Mouse (Mus musculus): Measurements from ENCODE around the gene Gpr25. TPM values are rescaled to one million over a fixed set of nuclear protein-coding genes. Genes with fewer than 3 reads are reported as not detected.

Gene Gpr25
- not detected for total RNA-seq (2021)
- long read RNA-seq, experiment 1: 0 reads
- long read RNA-seq, experiment 2: 0 reads

DNA sequence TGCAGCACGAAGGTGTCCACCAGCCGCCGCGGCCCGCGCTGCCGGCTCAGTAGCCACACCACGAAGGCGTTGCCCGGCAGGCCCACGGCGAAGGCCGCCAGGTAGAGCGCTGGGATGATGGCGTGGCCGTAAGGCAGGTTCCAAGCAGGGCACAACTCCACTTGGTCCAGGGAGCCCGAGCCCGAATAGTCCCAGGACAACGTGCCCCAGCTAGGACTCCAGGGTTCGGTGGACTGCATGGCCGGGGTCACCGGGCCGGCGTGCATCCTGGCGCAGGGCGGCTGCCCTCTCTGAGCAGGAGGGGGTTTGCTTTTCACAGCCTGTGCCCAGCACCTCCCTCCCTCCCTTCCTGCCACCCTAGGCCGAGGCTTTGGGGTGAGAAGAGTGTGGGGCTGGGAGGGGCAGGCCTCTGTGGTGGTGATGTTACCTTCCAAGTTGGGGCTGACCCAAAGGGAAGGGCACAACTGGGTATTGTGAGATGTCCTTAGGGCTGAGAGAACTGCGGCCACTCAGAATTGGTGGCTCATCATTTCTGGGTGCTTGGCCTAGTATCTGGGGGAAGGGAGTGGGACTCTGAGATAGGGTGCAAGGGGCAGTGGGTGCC is at the start of gene Gpr25:
TSS of gene Gpr25 (minus strand) at position 239 of the 604 bp plus-strand sequence.
- DNase-seq: no peak

DNA sequence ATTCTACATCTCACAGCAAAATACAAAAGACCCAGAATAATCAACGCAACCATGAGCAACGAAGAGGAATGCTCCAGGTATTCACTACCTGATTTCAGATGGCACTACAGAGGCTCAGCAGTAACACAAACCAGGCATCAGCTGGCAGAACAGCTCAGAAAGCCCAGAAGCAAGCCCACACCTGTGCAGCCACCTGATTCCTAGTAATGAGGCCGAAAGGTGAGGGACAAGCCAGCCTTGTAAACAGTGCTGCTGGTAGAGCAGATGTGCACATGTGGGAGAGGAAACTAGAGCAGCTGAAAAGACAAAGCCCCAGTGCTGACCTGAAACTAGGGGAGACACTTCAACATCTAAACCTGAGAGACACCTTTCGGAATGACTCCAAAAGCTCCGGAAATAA is 48.5 kb upstream of the Gpr25 start:
- no peak for DNase-seq

DNA sequence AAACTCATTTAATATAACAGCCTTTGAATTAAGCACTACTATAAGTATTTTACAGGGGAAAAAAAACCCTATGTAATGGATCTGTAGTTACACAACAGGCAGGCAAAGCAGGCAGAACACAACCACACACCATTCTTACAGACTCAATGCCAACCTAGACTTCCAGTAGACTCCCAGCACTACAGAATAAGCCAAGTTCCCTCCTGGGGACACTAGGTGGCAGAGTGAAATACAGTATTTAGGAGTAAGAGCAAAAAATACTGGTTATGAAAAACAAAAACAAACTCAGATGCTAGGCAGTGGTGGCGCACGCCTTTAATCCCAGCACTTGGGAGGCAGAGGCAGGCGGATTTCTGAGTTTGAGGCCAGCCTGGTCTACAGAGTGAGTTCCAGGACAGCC is 45.8 kb upstream of the Gpr25 start:
- peak; percentile 28 to 63 for DNase-seq

DNA sequence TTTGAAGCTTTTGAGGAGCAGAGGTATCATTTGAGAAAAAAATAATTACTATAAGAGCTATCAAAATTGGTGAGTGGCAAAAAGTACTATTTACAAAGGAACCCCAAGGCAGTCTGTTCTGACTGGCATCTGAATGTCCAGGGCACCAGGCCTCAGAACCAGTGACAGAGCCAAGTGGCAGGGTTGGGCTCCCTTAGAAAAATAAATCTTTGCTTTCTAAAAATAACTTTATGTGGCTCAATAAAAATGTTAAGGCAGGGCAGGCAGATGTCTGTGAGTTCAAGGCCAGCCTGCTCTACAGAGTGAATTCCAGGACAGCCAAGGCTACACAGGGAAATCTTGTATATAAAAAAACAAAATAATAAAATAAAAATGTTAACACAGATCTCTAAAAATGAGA is 33.3 kb upstream of the Gpr25 start:
- peak in 1 of 2 experiments; percentile 29 for DNase-seq

DNA sequence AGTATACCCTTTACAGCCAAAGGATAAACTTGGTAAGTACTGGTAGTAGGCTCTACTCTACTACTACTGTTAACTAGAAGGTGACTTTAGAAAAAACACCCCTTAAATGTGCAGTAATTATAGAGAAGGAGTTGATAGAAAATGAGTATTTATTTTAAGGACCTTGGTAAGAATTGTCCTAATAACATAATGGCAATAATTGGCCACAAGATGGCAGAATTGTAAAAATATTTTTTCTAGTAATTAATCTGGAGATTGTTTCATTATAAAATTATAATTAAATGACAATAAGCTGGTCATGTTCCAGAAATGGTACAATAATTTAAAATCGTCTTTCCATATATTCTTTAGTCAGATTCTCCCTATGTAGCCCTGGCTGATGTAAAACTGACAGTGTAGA is 29.1 kb upstream of the Gpr25 start:
- DNase-seq: no peak

DNA sequence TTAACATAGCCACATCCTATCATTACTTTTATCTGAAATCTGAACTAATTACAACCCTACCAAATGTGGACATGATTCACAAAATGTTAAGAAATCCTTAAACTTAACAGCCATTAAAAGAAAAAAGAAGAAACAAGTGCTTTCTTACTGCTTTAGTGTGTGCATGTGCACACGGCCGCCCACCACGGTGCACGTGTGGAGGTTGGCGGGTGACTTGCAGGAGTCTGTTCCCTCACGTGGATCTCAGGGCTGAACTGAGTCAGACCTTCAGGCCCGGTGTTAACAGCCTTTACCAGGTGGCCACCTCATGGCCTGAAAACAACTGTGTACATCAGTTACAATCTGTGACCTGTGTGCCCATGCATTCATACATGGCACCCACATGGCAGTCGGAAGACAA is 16.7 kb upstream of the Gpr25 start:
- DNase-seq: no peak

DNA sequence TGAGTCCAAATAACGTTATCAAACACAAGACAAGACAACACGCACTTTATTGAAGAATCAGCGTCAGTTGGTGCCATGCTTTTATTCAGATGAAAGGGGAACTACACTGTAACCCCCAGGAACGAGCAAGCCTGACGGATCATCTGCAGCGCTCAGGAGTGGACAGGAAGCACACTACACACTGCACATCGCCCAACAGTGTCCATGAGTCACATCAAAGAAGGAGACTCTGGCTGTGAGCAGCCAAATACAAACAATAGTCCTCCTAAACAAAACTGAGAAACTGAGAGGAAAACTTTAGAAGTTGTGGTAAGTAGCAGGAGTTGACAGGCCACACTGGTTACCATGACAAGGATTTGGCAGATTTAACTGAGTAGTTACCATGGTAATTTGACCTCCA is 7.6 kb upstream of the Gpr25 start:
- no peak for DNase-seq

DNA sequence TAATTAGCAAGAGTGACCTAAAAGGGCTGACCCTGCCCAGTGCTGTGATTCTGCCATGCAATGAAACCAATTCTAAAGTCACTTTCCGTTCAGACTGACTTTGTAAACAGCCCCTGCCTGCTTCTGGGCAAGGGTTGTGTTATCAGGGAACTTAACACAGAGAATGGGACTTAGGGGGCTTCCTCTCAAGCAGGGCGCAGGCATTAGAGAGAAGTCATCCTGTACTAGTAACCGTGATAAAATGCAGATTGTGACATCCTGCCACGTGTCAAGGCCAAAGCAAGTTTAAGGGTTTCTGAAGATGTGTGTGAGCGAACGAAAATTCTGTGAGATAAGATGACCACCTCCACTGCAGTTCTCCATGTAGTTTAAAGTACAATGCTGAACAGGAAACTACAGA is 5.5 kb upstream of the Gpr25 start:
- no peak for DNase-seq

DNA sequence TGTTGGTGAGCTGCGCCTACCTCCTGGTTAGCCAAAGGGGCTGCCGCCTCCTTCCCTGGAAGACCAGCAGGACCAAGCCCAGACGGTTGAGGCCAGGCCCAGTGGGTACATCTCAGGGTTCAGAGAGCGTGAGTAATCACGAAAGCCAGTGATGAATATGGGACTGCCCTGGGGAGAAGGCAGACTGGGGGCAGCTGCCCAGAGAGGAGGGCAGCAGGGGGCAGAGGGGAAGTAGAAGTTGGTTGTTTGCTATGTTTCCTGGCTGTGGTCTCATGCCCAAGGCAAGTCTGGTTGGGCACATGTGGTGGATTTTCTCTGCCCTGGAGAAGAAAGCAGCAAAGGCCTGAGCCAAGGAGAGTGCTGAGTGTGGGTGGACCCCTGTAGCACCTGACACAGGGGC is 2.7 kb upstream of the Gpr25 start:
- no peak for DNase-seq

DNA sequence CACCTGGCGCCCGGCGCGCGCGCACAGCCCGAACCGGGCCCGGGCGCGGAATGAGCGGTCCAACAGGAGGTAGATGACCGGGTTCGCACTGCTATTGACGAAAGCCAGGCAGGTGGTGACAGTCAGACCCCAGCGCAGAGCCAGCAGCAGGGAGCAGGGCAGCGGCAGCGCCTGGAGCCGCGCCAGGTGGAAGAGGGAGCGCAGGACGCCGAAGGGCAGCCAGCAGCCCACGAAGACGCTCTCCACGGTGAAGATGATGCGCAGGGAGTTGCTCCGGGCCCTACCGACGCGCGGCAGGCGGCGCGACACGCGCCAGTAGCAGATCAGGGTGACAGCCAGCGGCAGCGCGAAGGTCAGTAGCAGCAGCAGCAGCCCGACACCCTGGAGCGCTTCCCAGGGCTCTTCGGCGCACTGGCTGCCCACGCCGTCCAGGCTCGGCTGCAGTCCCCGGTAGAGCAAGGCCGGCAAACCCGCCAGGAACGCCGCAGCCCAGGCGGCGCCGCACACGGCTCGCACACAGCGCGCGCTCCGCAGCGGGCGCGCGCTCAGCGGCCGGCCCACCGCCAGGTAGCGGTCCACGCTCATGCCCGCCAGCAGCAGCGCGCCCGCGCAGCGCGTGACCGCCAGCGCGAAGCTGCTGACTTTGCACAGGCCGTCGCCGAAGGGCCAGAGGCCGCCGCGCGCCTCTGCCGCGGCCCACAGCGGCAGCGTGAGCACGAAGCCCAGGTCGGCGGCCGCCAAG is 609 bp downstream of the Gpr25 start:
- DNase-seq: peak; percentile 66 to 69

DNA sequence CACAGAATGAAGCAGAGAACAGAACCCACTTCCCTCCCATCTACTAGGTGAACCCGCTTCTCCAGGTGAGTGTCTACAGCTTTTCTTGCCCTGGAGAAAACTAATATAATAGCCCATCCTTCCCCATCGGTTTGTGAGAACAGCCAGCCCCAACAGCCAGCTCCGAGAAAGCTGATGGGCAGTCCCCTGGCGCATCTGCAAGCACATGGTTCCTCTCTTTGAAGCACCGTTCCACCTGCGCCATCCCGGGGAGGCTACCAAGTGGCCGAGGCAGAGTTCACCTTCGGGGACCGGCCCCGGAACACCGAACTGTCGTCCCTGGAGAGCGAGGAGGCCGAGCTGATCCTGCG is 1.2 kb downstream of the Gpr25 start:
- DNase-seq: no peak

DNA sequence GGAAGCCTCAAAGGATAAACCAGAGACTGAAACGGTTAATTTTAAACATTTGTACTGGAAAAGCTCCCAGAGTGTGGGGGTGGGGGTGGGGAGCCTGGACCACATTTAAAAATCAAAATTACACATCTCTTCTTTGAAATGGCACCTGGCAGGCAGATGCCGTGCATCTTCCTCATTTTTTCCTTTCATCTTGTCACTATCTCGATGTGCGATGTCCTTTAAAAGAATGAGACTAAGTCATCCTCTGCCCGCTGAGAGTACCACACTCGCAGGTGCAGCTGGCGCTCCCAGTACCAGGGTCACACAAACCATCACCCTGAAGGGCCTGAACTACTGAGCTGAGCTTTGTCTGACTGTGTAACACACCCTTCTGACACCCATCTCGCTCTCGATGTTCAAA is 2.2 kb downstream of the Gpr25 start:
- DNase-seq: no peak

DNA sequence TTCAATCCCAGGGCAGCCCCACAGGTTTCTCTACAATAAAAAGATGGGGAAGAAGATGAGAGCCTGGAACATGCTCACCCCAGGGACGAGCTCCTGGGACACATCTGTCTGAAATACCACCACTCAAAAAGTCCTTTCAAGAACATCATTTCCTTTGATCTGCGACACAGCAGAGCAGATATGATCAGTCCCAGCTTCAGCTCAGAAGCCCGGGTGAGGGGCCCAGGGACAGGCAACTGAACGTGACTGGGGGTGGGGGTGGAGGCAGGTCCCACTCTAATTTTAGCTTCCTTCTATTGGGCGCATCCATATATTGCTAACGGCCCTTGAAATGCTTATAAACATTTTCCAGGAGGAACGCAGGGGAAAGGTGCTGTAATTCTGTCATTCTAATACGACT is 5.0 kb downstream of the Gpr25 start:
- no peak for DNase-seq

DNA sequence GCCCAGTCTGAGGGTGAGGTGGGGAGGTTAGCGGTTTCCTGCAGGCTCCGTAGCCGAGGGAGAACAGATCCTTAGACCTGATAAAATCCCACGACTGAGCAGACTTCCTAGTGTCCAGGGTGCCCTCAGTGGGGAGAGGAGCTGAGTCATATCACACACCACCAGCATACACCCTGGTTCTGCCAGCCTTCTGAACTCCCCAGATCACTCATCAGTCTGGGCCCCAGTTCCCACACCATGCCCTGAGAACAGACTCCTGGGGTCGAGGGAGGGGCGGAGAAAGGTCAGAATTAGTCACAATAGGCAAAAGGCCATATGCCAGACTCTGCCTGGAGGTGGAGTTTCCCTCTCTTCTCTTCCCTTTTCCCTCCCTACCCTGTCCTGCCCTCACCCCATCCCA is 5.5 kb downstream of the Gpr25 start:
- no peak for DNase-seq

DNA sequence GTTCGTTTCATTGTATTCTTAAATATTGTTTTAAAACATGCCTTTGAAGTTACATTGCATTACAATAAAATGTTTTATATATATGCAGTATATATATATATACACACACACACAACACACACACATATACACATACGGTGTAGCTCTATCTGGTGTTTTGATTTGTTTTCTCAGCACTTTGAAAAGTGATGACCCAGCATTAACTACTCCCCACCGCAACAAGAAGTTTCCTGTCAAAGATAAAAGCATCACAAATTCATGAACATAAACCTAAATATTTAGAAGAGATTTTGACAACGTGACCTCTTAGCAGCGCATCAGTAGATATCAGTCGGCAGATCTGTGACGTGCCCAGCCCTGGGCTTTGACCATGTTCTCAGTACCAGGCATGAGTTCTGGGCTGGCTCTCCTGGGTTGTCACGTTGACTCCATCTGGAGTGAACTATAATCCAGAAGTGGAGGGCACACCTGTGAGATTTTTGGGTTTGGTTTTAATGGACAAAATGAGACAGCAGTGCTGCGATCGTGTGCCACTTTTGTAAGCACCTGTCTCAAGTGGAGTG is 6.1 kb downstream of the Gpr25 start:
- no peak for DNase-seq

DNA sequence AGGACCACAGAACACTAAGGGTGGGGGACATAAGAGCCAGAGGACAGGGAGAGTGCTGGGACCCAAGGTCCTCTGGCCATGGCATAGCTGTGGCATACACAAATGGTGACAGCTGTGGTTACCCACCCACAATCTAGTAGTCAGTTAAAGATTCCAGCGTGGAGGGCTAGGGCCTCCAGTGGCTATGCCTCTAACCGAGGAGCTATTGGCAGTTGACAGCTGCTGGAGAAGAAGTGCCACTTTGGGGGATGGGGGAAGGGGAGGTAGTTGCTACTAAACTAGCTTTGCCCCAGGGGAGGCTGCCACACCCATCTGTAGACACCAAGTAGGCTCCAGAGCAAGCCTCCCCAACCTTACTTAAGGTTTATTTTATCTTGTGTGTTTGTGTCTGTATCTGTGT is 7.2 kb downstream of the Gpr25 start:
- no peak for DNase-seq

DNA sequence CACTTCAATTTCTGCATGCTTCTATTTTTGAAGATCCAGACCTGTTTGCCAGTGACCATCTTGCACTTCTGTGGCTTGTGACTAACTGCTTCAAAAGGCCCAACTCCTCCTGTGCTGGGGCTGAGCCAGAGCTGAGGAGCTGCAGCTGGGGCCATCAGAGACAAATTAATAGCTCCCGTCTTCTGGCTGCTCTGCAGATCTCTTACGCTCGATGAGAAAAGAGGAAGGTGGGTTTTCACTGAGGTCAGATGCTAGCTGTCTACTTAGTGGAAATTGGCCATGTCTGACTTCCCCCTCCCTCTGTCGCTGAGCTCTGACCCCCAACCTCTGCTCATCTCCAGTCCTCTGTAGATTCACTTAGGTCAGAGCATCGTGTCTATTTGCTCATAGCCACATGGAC is 11.0 kb downstream of the Gpr25 start:
- DNase-seq: no peak

DNA sequence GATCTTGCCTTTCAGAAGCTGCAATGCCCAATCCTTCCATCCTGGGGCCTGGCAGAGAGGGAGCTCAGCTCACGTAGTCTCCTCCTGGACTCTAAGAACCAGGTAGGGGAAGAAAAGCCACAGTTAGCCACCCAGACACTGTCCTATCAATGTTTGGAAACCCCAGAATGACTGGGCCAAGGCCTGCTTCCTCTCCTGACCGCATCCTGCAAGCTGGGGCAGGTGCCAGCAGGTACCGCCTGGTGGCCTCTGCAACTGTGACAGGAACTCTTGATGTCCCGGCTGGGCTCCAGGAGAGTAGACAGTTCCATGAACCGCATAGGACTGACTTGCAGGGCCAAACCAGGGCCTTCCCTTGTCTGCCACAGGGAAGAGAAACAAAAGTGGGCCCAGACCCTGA is 13.3 kb downstream of the Gpr25 start:
- no peak for DNase-seq

DNA sequence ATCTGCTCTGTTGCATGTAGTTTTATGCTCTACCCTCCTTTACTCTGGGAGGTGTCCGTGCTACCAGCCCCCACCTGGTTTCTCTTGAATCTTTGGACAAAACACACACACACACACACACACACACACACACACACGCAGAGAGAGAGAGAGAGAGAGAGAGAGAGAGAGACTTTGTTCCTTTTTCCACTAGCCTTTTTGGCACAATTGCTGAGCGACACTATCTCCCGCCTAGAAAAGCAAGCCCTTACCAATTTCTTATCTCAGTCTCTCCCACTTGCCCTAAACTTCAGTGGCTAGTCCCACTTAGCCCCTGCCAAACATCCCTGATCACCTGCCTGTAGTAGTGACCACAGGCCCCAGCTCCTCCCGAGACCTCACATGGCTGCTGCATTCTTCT is 16.2 kb downstream of the Gpr25 start:
- DNase-seq: no peak

DNA sequence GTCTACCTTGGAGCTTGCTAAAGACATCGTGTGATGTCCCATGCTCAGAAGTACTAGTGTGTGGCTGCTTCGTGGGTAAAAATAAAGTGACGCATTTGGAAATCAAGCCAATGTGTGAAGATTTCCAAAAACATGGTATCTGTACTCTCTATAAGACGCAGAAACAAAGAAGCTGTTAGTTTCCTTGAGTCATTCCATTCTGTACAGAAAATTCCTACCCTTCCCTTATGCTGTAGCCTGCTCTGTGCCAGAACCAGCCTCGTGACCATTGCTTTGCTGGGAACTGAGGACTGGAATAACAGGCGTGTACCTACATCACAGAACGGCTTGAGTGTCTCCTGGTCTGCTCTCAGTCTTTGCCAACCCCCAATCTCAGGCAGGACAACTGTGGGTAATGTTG is 18.9 kb downstream of the Gpr25 start:
- DNase-seq: no peak

DNA sequence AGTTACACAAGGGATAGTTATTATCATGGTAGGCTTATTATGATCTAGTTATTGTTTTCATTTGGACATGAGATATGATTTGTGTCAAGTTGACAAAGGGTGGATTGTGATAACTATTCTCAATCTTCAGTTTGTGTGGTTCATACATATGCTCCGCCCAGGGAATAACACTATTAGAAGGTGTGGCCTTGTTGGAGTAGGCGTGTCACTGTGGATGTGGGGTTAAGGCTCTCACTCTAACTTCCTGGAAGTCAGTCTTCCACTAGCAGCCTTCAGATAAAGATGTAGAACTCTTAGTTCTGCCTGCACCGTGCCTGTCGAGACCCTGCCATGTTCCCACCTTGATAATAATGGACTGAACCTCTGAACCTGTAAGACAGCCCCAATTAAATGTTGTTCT is 22.2 kb downstream of the Gpr25 start:
- DNase-seq: no peak

DNA sequence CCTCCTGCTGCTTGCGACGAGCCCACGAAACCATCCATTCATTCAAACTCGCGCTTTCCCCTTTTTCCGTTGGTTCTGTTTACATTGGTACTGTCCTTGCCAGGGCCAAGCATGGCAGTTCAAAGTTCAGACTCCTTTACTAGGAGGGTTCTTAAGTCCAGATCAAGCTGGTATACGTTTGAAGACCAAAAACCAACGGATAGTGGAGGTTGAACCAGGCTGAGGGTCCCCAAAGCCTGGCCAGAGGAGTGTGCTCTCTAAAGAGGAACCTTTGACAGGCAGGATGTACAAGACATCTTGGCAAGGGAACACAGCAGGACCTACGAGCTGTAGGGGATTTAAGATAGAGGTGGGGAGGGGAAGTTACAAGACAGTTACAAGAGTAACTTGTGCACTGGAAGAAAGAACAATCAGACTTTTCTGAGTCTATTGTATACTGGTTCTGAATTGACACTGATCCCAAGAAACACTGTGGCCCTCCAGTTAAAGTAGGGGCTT is 26.0 kb downstream of the Gpr25 start:
- no peak for DNase-seq

DNA sequence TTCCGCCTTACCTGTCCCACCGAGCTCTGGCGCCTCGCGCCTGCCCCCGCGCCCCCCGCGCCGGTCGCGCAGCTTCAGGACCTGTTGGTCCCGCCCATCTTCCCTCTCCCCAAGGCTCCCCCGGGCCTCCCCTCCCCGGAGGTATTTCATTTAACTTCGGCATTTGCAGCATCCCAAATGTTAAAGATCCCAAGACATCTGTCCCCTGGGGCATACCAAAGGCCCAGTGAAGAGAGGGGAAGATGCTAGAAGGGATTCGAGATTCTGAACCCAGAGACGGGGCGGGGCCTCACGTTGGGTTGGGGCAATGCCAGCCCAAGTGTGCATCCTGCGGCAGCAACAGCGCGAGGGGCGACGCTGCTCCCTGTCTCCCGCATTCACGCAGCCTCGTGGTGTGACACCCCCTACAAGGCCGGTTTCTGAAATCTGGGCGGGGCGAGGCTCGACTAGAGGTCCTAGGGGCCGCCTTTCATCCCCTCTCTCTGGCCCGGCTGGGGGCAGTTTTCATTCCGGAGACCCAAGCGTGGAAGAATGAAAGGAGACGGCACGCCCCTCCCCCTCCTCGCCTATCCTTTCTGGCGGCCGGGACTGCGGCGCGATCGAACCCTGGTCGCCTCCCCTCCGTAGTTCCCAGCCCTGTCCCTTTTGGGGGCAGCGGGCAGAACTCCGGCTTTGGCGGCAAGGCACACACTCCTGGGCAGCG is 26.6 kb downstream of the Gpr25 start, which contains the start of gene Inava:
TSS of gene Inava (minus strand) at position 373 of the 703 bp plus-strand sequence.
- peak; percentile 17 to 42 for DNase-seq

Data from adrenal gland, postnatal 36 days (tissue).